Mouse (Mus musculus) small intestine, adult 2 months (tissue): Measurements from ENCODE around the gene Ess2. TPM values are rescaled to one million over a fixed set of nuclear protein-coding genes. Genes with fewer than 3 reads are reported as not detected.

Experiments
- H3K27ac ChIP-seq: fragments of 200-500 bp; 2 replicates; pipeline ENCODE4 v1.5.1; 2012; ENCODE audit warnings: low read depth, low read length, control low read depth, inconsistent platforms; ENCODE audit not compliant: insufficient read depth
- H3K27me3 ChIP-seq: fragments of 200-500 bp; 2 replicates; pipeline ENCODE4 v1.6.1; 2012; ENCODE audit warnings: mild to moderate bottlenecking, moderate library complexity, low read length, inconsistent platforms; ENCODE audit not compliant: control insufficient read depth, insufficient read depth
- H3K36me3 ChIP-seq: fragments of 200-500 bp; 2 replicates; pipeline ENCODE4 v1.6.1; 2012; ENCODE audit warnings: mild to moderate bottlenecking, low read length, control low read depth, inconsistent platforms; ENCODE audit not compliant: control insufficient read depth, insufficient read depth
- H3K4me1 ChIP-seq: fragments of 200-500 bp; 2 replicates; pipeline ENCODE4 v1.6.1; 2012; ENCODE audit warnings: low read length, inconsistent platforms, mixed read lengths; ENCODE audit not compliant: control insufficient read depth, insufficient read depth, insufficient read length
- H3K4me3 ChIP-seq: fragments of 200-500 bp; 2 replicates; pipeline ENCODE4 v1.5.1; 2012; ENCODE audit warnings: low read depth, mild to moderate bottlenecking, control low read depth, inconsistent platforms, low read length, moderate library complexity
- CTCF ChIP-seq: fragments of 200-500 bp; IDR thresholded peaks from 2 replicates; pipeline ENCODE4 v1.5.1; 2012; ENCODE audit warnings: low read depth, mild to moderate bottlenecking, control low read depth, inconsistent platforms, low read length, moderate library complexity, mixed read lengths; ENCODE audit not compliant: insufficient replicate concordance, insufficient read length; ENCODE audit errors: extremely low read depth
- POLR2A ChIP-seq: fragments of 200-500 bp; IDR thresholded peaks from 2 replicates; pipeline ENCODE4 v1.6.1; 2012; ENCODE audit warnings: low read depth, mild to moderate bottlenecking, control low read depth, inconsistent platforms, low read length, moderate library complexity
- WGBS: fragments of 180-500 bp; shearing (Covaris S2); methylation state at CpG from one replicate; pipeline ENCODE4 v1.1.7; 2018; 5-methylcytosine and 5-hydroxymethylcytosine counted together
- polyA plus RNA-seq: library from polyadenylated mRNA; depleted of rRNA; stranded (reverse); fragments of >200 nt; gene quantifications from 2 replicates; pipeline ENCODE4 v1.2.3, GENCODE M21; 2012

The Ess2 gene
- polyA plus RNA-seq, 1 experiment: 15.8 TPM

GRCm38 (mm10) chr16:17890917-17891566 is 20.1 kb downstream of the Ess2 start:
- Histone ChIP-seq H3K27me3 (no peaks in the 10 kb centered on the region), H3K4me1 (peaks cover 17% of the 10 kb centered on the region; the same call in 1 of the 2 replicates), H3K36me3 (no peaks in the 10 kb centered on the region), H3K27ac (peak overlapping the region; percentile 81), H3K4me3 (peak overlapping the region; percentile 89)
- TF ChIP-seq POLR2A: no peak; the same call in 1 of the 2 replicates
- TF ChIP-seq CTCF: no peak
- under 1% methylated on average over 44 of the region's 44 CpGs for WGBS

DNA sequence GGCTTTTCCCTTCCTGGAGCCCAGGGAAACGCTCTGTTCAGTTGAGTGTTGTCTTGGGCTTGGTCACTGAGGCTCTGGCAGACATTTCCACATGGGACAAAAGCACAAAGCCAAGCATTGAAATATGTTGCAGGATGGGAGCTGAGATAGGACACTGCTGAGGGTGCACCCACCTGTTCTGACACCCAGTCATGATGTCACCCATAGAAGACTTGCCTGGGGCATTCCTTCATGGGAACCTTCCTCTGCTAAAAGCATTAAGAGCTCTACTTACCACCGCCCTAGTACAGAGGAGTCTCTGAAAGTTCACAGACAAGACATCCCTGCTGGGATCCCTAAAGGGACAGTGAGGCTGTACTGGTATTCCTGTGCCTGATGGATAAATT is 20.8 kb downstream of the Ess2 start:
- Histone ChIP-seq H3K4me3 (peak overlapping the region; percentile 89; the same call in 1 of the 2 replicates), H3K27ac (peak overlapping the region; percentile 81; the same call in 1 of the 2 replicates)

DNA sequence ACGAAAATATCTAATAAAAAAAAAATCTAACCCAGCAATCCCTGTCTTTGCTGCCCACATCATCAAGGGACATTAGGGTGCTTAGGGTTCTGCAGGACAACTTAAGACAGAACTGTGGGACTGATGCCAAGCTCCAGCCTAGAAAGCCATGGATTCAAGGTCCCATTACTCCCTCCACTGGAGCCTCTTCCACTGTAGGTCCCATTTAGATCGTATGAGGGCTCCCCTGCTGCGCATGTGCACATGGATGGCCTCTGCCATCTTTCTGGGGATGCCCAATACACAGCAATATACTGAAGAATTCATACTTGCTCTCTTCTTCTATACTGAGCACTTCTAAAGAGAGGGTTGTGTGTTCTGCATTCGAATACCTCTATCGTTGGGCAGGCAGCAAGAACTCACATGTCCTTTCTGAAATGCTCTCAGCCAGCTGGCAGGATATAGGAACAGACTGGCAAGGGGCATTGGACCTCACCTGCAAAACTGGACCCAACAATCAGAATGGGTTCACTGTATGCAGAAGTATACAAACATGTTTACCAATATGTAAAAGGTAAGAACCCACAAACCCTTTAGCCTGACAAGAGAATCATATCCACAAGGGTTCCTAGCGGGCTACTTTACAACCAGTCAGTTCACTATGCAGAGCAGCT is 21.3 kb downstream of the Ess2 start:
- WGBS: 56% methylated on average over 6 of the region's 6 CpGs
- H3K36me3 ChIP-seq: peaks cover 2% of the 10 kb centered on the region; the same call in 1 of the 2 replicates
- H3K27me3 ChIP-seq: no peaks in the 10 kb centered on the region
- no peak overlapping the region for H3K4me3 ChIP-seq
- no peak overlapping the region for H3K27ac ChIP-seq
- H3K4me1 ChIP-seq: peaks cover 17% of the 10 kb centered on the region; the same call in 1 of the 2 replicates
- TF ChIP-seq CTCF: no peak
- TF ChIP-seq POLR2A: no peak

More for the DNA sequence above, 20.8 kb downstream of the Ess2 start:
- 11% methylated on average over 2 of the region's 2 CpGs for WGBS
- no peaks in the 10 kb centered on the region for H3K27me3 ChIP-seq
- TF ChIP-seq CTCF (no peak), POLR2A (no peak)
- H3K36me3 ChIP-seq: no peaks in the 10 kb centered on the region
- H3K4me1 ChIP-seq: peaks cover 17% of the 10 kb centered on the region; the same call in 1 of the 2 replicates

GRCm38 (mm10) chr16:17884116-17884515 is 27.0 kb downstream of the Ess2 start:
- H3K27me3 ChIP-seq: no peaks in the 10 kb centered on the region
- no peak overlapping the region for H3K27ac ChIP-seq
- peaks cover 3% of the 10 kb centered on the region; the same call in 1 of the 2 replicates for H3K4me1 ChIP-seq
- peaks cover 3% of the 10 kb centered on the region; the same call in 1 of the 2 replicates for H3K36me3 ChIP-seq
- no peak overlapping the region for H3K4me3 ChIP-seq
- TF ChIP-seq POLR2A: no peak
- TF ChIP-seq CTCF: no peak
- WGBS: 54% methylated on average over 6 of the region's 6 CpGs

DNA sequence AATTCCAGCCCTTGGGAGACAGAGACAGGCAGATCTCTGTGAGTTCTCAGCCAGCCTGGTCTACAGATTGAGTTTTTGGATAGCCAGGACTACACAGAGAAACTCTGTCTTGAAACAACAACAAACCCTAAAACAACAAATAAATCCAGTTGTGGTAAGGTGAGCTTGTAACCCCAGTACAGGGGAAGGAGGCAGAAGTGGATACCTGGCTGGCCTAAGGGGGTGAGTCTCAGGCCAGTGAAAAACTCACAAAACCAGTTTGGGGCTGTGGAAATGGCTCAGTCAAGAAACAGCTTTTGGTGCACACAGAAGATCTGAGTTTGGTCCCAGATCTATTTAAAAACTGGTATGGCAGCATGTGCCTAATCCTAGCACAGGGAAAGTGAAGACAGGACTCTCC is 29.0 kb downstream of the Ess2 start:
- TF ChIP-seq POLR2A (no peak), CTCF (no peak)
- H3K36me3 ChIP-seq: peaks cover 4% of the 10 kb centered on the region; the same call in 1 of the 2 replicates
- no peaks in the 10 kb centered on the region for H3K27me3 ChIP-seq
- H3K4me3 ChIP-seq: no peak overlapping the region
- H3K4me1 ChIP-seq: peaks cover 3% of the 10 kb centered on the region; the same call in 1 of the 2 replicates
- H3K27ac ChIP-seq: no peak overlapping the region

DNA sequence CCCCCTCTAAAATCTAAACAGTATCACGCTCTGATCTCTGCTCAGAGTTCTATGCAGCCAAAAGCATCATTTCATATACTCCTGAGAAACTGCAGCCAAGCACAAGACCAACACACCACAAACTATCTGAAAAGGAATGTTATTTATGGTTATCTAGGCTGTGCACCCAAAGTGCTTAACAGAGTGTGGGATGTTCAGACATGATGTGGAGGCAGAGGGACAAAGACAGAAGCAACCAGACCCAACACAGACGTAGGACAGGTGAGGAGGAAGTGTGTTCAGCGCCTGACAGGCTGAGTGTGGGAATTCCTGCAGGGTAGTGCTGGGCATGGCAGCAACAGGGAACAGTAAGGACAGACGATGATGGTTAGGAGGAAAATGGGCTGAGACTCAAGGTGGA is 31.6 kb downstream of the Ess2 start:
- TF ChIP-seq CTCF: no peak
- TF ChIP-seq POLR2A: no peak
- 91% methylated on average over 4 of the region's 4 CpGs for WGBS
- no peak overlapping the region for H3K4me3 ChIP-seq
- H3K4me1 ChIP-seq: peaks cover 5% of the 10 kb centered on the region; the same call in 1 of the 2 replicates
- H3K27ac ChIP-seq: no peak overlapping the region
- peaks cover 2% of the 10 kb centered on the region; the same call in 1 of the 2 replicates for H3K36me3 ChIP-seq
- no peaks in the 10 kb centered on the region for H3K27me3 ChIP-seq

- TF ChIP-seq POLR2A (no peak), CTCF (no peak)
- Histone ChIP-seq H3K27me3 (no peaks in the 10 kb centered on the region), H3K36me3 (peaks cover 1% of the 10 kb centered on the region; the same call in 1 of the 2 replicates), H3K4me3 (no peak overlapping the region), H3K27ac (no peak overlapping the region), H3K4me1 (peaks cover 18% of the 10 kb centered on the region)
- WGBS: 91% methylated on average over 1 of the region's 1 CpGs
Observed at GRCm38 (mm10) chr16:17876096-17876495, 35.1 kb downstream of the Ess2 start.
